Mouse (Mus musculus): Measurements from ENCODE around the gene Ltbp2.

GRCm38 (mm10) chr12:84856532-84856931, 19.8 kb downstream of the Ltbp2 start:
- TF ChIP-seq CTCF (IDR thresholded peaks at IDR 0.05; ENCODE audit: low read depth) (no peak), EP300 (optimal IDR thresholded peaks at IDR 0.05) (no peak)
